In genomic region chr9:118506404-118507231, GRCm38 (mm10) we compare ENCODE assay signal across 7 mouse cellular contexts. TPM values are rescaled to one million over a fixed set of nuclear protein-coding genes. Genes with fewer than 3 reads are reported as not detected.
DNase-seq lines count a peak whose midpoint lies in the region; ATAC-seq and TF ChIP-seq lines count a peak whose summit lies in the region.

No protein-coding gene starts in this region.

- peak; percentile 41 for DNase-seq in embryo, embryonic 10 days (ENCODE audit: low spot score)
- DNase-seq in kidney, adult 8-10 months, result peak; percentile 39 to 54
- DNase-seq in retina, postnatal 1 day, result peak; percentile 56

- H3K4me1 ChIP-seq in E14TG2a.4 (replicated peaks; ENCODE audit: low read depth, low read length), result peaks cover 54% of the 10 kb centered on the region
- peaks cover 33% of the 10 kb centered on the region for H3K4me1 ChIP-seq in heart, embryonic 11.5 days (ENCODE audit: control insufficient read depth, insufficient read depth, low read length)
- H3K4me1 ChIP-seq in lung, embryonic 15.5 days, result peaks cover 21% of the 10 kb centered on the region

- WGBS in heart, embryonic 11.5 days (ENCODE audit: insufficient replicate concordance), result under 1% methylated on average over 53 of the region's 57 CpGs
- WGBS in lung, embryonic 15.5 days, result 1% methylated on average over 54 of the region's 57 CpGs

- peak overlapping the region; percentile 57 for H3K27ac ChIP-seq in heart, embryonic 11.5 days (ENCODE audit: low read depth, low read length)
- H3K27ac ChIP-seq in lung, embryonic 15.5 days, result 0 out of 2 replicates have a peak overlapping the region, but pooled peaks have one; percentile 37

- peak overlapping the region; percentile 84 for H3K4me2 ChIP-seq in heart, embryonic 11.5 days
- H3K4me2 ChIP-seq in lung, embryonic 15.5 days, result peak overlapping the region; percentile 91

- H3K4me3 ChIP-seq in E14TG2a.4 (replicated peaks; ENCODE audit: low read length), result peak overlapping the region; percentile 91
- peak overlapping the region; percentile 88 for H3K4me3 ChIP-seq in heart, embryonic 11.5 days (ENCODE audit: low read depth, low read length)
- H3K4me3 ChIP-seq in lung, embryonic 15.5 days, result peak overlapping the region; percentile 97

- TF ChIP-seq CTCF in E14TG2a.4 (conservative IDR thresholded peaks at IDR 0.05; ENCODE audit: low read length), result no peak

- H3K9ac ChIP-seq in heart, embryonic 11.5 days (ENCODE audit: low read depth, low read length), result peak overlapping the region; percentile 92
- peak overlapping the region; percentile 94 for H3K9ac ChIP-seq in lung, embryonic 15.5 days

- H3K9me3 ChIP-seq in E14TG2a.4 (ENCODE audit: low read length), result no peaks in the 10 kb centered on the region
- H3K9me3 ChIP-seq in heart, embryonic 11.5 days (replicated peaks; ENCODE audit: control insufficient read depth, low read length), result no peaks in the 10 kb centered on the region
- H3K9me3 ChIP-seq in lung, embryonic 15.5 days, result no peaks in the 10 kb centered on the region

- H3K27me3 ChIP-seq in E14TG2a.4 (ENCODE audit: insufficient read depth, low read length), result no peaks in the 10 kb centered on the region
- H3K27me3 ChIP-seq in heart, embryonic 11.5 days (ENCODE audit: control insufficient read depth, insufficient read depth, low read length), result no peaks in the 10 kb centered on the region
- no peaks in the 10 kb centered on the region for H3K27me3 ChIP-seq in lung, embryonic 15.5 days

- H3K36me3 ChIP-seq in E14TG2a.4 (ENCODE audit: insufficient read depth, low read length), result peaks cover 15% of the 10 kb centered on the region
- no peaks in the 10 kb centered on the region for H3K36me3 ChIP-seq in heart, embryonic 11.5 days (ENCODE audit: control insufficient read depth, insufficient read depth, low read length)
- no peaks in the 10 kb centered on the region for H3K36me3 ChIP-seq in lung, embryonic 15.5 days

- ATAC-seq in activated CD4-positive, CD25-positive, alpha-beta regulatory T cell, adult 4 months, result peak; percentile 19
- peak; percentile 39; the same call in 1 of the 2 replicates for ATAC-seq in heart, embryonic 11.5 days (replicated peaks; ENCODE audit: insufficient number of reproducible peaks, low FRiP score, low TSS enrichment)
- ATAC-seq in lung, embryonic 15.5 days (ENCODE audit: borderline replicate concordance, extremely low read depth, low FRiP score, low TSS enrichment), result peak; percentile 56; the same call in 1 of the 2 replicates

RNA-seq across cellular contexts. Expression of gene Golga4, which starts 0.6 kb away (rescaled TPM):
- polyA plus RNA-seq in activated CD4-positive, CD25-positive, alpha-beta regulatory T cell, adult 4 months (2017; shearing (Covaris generic)), result 10 to 100 TPM; 24.6 to 24.9 TPM
- 64.2 and 64.9 TPM in 2 replicates for polyA plus RNA-seq in heart, embryonic 11.5 days (2014; fragmentation: Nextera tagmentation; extraction: Ambion mirVana)
- polyA plus RNA-seq in lung, embryonic 15.5 days (2015; fragmentation: Nextera tagmentation; extraction: Ambion mirVana), result 39.2 and 43.5 TPM in 2 replicates

RNA-seq across cellular contexts. Expression of gene Eomes, which starts 28.6 kb away (rescaled TPM):
- under 1 TPM in 1 of 2 experiments, not detected in 1; 0.40 TPM for polyA plus RNA-seq in activated CD4-positive, CD25-positive, alpha-beta regulatory T cell, adult 4 months (2017; shearing (Covaris generic))
- polyA plus RNA-seq in heart, embryonic 11.5 days (2014; fragmentation: Nextera tagmentation; extraction: Ambion mirVana), result 0.08 and 0.17 TPM in 2 replicates
- polyA plus RNA-seq in lung, embryonic 15.5 days (2015; fragmentation: Nextera tagmentation; extraction: Ambion mirVana), result 0.08 TPM in 1 of 2 replicates, not detected in the other

Comparison
In these comparisons a context has a peak if more than half of its experiments do, and no peak if none do; other contexts are left out.
1. Peak in every context shown above with its lines: DNase-seq, ATAC-seq, H3K4me3 ChIP-seq and H3K27ac ChIP-seq.